Mouse (Mus musculus) E14TG2a.4 (cell line): ENCODE data around the gene Kif3c.

ENCODE experiments used
- H3K27me3 ChIP-seq: 2 replicates; pipeline ENCODE4 v1.6.1; 2014; ENCODE audit warnings: low read length, control low read depth; ENCODE audit not compliant: insufficient read depth
- H3K36me3 ChIP-seq: 2 replicates; pipeline ENCODE4 v1.6.1; 2014; ENCODE audit warnings: low read length, control low read depth; ENCODE audit not compliant: insufficient read depth
- H3K4me1 ChIP-seq: replicated peaks from 2 replicates; pipeline ENCODE4 v1.6.1; 2014; ENCODE audit warnings: low read depth, low read length, control low read depth
- H3K4me3 ChIP-seq: replicated peaks from 2 replicates; pipeline ENCODE4 v1.5.1; 2014; ENCODE audit warnings: mild to moderate bottlenecking, low read length
- H3K9me3 ChIP-seq: 2 replicates; pipeline ENCODE4 v1.6.1; 2014; ENCODE audit warnings: low read length, control low read depth
- CTCF ChIP-seq: conservative IDR thresholded peaks from 2 replicates; pipeline ENCODE4 v1.5.1; 2014; ENCODE audit warnings: low read length
- NANOG ChIP-seq: IDR thresholded peaks from 2 replicates; pipeline ENCODE4 v1.6.1; 2014; ENCODE audit warnings: borderline replicate concordance, low read length, mixed read lengths
- POU5F1 ChIP-seq: IDR thresholded peaks from 2 replicates; pipeline ENCODE4 v1.6.1; 2014; ENCODE audit warnings: low read length, borderline replicate concordance

The Kif3c gene

DNA sequence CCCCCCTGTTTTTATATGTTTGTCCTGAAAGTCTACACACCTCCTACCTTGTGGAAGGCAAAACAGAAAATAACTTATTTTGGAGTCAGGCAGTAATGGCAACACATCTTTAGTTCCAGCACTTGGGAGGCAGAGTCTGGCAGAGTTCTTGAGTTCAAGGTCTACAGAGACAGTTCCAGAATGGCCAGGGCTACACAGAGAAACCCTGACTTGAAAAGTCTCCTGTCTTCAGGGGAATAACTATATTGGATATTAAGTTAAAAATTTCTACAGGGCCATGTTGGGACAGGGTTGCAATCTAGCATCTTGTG, 65.5 kb downstream of the Kif3c start:
- Histone ChIP-seq H3K4me3 (peak overlapping the region; percentile 99), H3K9me3 (no peaks in the 10 kb centered on the region)
- TF ChIP-seq NANOG = no peak
- TF ChIP-seq POU5F1 = no peak
- TF ChIP-seq CTCF = no peak

DNA sequence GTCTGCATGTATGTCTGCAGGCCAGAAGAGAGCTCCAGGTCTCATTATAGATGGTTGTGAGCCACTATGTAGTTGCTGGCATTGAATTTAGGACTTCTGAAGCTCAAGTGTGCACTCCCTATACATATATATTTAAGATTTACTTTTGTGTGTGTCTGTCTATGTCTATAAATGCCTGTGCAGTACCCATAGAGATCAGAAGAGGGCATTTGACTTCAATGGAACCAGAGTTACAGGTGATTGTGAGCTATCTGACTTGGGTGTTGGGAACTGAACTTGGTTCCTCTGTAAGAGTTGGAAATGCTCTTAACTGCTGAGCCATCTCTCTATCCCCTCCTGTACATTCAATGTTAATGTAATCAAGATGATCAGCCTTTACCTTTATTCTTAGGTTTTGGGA, 66.1 kb downstream of the Kif3c start:
- H3K27me3 ChIP-seq = no peaks in the 10 kb centered on the region
- no peak overlapping the region for H3K4me3 ChIP-seq
- H3K4me1 ChIP-seq = peaks cover 66% of the 10 kb centered on the region
- H3K36me3 ChIP-seq = peaks cover 40% of the 10 kb centered on the region
- TF ChIP-seq CTCF (peak; percentile 63), NANOG (no peak), POU5F1 (no peak)
- no peaks in the 10 kb centered on the region for H3K9me3 ChIP-seq

More for the DNA sequence above, 65.5 kb downstream of the Kif3c start:
- Histone ChIP-seq H3K36me3 (peaks cover 40% of the 10 kb centered on the region), H3K27me3 (no peaks in the 10 kb centered on the region), H3K4me1 (peaks cover 63% of the 10 kb centered on the region)

DNA sequence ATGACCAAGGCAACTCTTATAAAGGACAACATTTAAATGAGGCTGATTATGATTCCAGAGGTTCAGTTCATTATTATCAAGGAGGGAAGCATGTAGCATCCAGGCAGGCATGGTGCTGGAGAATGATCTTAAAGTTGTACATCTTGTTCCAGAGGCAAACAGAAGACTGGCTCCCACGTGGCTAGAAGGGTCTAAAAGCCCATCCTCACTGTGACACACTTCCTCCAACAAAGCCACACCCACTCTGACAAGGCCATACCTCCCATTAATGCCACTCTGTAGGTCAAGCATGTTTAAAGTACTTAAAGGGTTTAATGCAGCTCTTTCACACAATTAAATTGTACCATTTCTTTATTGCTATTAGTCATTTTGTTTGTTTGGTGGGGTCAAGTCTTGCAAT, 68.8 kb downstream of the Kif3c start:
- TF ChIP-seq POU5F1 = no peak
- no peak for TF ChIP-seq NANOG
- TF ChIP-seq CTCF = no peak
- Histone ChIP-seq H3K4me3 (no peak overlapping the region), H3K27me3 (no peaks in the 10 kb centered on the region), H3K36me3 (peaks cover 52% of the 10 kb centered on the region), H3K9me3 (no peaks in the 10 kb centered on the region), H3K4me1 (peaks cover 83% of the 10 kb centered on the region)

DNA sequence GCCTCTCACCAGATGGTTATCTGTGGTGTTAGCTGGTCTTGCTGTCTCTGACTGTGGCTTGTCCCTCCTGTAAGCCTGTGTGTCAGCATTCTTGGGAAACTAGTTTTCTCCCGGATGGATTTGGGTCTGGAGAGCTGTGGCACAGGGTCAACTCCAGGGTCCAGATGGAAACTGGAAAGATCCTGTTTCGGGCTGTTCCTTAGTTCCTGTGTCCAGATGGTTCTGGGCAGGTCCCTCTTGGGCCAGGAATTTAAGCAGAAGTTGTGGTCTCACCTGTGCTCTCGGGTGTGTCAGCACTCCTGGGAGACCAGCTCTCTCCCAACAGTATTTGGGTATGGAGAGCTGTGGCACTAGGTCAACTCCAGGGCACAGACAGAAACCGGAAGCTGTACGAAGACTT, 71.5 kb downstream of the Kif3c start:
- Histone ChIP-seq H3K4me1 (peaks cover 80% of the 10 kb centered on the region), H3K9me3 (no peaks in the 10 kb centered on the region), H3K27me3 (no peaks in the 10 kb centered on the region), H3K36me3 (peaks cover 54% of the 10 kb centered on the region), H3K4me3 (peak overlapping the region; percentile 14; the same call in 1 of the 2 replicates)
- TF ChIP-seq NANOG (no peak), POU5F1 (no peak), CTCF (no peak)

DNA sequence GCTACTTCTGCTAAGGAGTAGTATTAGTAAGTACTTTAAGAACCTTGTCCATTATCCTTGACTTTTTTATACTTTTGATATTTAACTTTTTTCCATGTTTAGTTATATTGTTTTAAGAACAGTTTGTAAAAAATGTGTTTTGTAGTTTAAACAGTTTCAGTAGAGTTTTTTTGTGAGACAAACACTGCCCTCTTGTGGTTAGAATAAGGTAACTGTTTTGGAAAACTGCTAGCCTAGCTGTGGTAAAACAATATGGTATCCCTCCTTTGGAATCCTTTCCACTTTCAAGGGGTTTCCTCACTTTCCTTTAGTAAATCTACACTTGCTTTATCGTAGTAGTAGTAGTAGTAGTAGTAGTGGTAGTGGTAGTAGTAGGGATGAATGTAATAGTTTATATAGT, 72.9 kb downstream of the Kif3c start:
- Histone ChIP-seq H3K9me3 (no peaks in the 10 kb centered on the region), H3K36me3 (peaks cover 52% of the 10 kb centered on the region), H3K4me1 (peaks cover 73% of the 10 kb centered on the region), H3K27me3 (no peaks in the 10 kb centered on the region), H3K4me3 (no peak overlapping the region)
- no peak for TF ChIP-seq NANOG
- peak; percentile 58 for TF ChIP-seq CTCF

DNA sequence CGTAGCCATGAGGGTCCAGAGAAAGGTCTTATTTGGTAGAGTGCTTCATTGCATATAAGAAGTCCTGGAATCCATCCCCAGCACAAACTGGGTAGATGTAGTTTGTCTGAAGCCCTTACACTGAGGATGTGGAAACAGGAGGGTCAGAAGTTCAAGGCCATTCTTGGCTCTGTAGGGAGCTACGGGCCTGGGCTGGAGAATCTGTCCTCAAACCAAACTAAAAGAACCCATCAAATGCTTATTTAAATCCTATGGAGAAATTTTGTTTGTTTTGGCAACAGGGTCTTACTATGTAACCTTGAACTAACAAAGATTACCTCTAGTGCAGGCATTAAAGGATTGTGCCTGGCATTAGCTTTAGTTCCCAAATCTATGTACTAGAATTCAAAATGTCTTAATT, 76.0 kb downstream of the Kif3c start:
- no peak; the same call in 1 of the 2 replicates for TF ChIP-seq NANOG
- H3K4me3 ChIP-seq = no peak overlapping the region
- H3K9me3 ChIP-seq = no peaks in the 10 kb centered on the region
- peaks cover 54% of the 10 kb centered on the region for H3K36me3 ChIP-seq
- peaks cover 53% of the 10 kb centered on the region for H3K4me1 ChIP-seq
- no peaks in the 10 kb centered on the region for H3K27me3 ChIP-seq

DNA sequence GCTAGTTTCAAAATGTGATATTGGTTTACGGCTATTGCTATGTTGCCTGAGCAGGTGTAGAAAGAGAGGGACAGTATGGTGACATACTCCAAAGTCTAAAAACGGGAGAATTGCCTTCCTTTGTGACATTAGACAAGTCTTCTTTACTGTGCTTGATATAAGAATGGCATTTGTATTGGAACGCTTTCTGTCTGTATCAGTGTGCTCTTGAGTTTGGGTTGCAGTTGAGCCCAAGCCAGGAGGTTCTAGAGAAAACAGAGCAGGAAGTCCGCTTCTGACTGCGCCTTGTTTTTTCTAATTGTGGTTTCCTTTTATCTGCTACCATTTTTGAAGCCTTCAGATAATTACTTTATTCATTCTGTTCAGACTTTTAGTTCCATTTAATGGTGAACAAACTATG, 76.4 kb downstream of the Kif3c start:
- Histone ChIP-seq H3K27me3 (no peaks in the 10 kb centered on the region), H3K4me1 (peaks cover 52% of the 10 kb centered on the region), H3K4me3 (no peak overlapping the region), H3K9me3 (no peaks in the 10 kb centered on the region), H3K36me3 (peaks cover 57% of the 10 kb centered on the region)
- TF ChIP-seq POU5F1 (no peak), CTCF (no peak), NANOG (no peak)

DNA sequence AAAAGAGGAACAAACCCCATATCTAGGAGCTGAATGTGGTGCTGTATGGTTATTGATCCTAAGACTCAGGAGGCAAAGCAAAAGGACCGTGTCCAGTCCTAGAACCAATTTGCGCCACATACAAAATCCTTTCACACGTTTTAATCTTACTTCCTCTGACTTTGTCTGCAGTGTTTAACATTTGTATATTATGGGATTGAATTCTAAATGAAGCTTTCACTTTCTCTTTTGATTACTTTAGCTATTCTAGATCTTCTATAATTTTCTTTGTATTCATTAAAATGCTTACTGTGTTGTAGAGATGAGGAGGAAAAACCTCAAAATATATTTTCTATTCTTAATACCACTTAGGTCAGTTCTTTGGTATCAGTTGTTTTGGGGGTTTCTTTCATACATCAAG, 88.6 kb downstream of the Kif3c start:
- no peaks in the 10 kb centered on the region for H3K9me3 ChIP-seq
- peaks cover 77% of the 10 kb centered on the region for H3K36me3 ChIP-seq
- no peaks in the 10 kb centered on the region for H3K4me1 ChIP-seq
- no peaks in the 10 kb centered on the region for H3K27me3 ChIP-seq
- TF ChIP-seq CTCF (no peak), POU5F1 (no peak), NANOG (no peak)
- no peak overlapping the region for H3K4me3 ChIP-seq
